Mouse (Mus musculus) bone marrow macrophage, adult 2 months (primary cell): ENCODE data around the gene Grid1.

Source experiments
- CTCF ChIP-seq: IDR thresholded peaks from 2 replicates; pipeline ENCODE4 v1.5.1; 2012; ENCODE audit warnings: low read depth, mild to moderate bottlenecking, low read length, moderate library complexity
- POLR2A ChIP-seq: IDR thresholded peaks from 2 replicates; pipeline ENCODE4 v1.6.1; 2012; ENCODE audit warnings: mild to moderate bottlenecking, low read depth, low read length, borderline replicate concordance

- no peak for TF ChIP-seq POLR2A
- no peak for TF ChIP-seq CTCF
Observed at GRCm38 (mm10) chr14:35176021-35176420, 356.1 kb downstream of the Grid1 start.
